Mouse (Mus musculus): ENCODE results near the gene Gm8439.

Gene Gm8439

GRCm38 (mm10) chr4:120588445-120588844, at the start of gene Gm8439:
TSS of gene Gm8439 (plus strand) at chr4:120588745.
- in situ Hi-C loops (cut with MboI; ENCODE audit: low pct_unique_long_range_greater_than_20kb in 1 of 2, low sequenced_read_pairs in 2 of 2, unreplicated experiment in 1 of 2) = no loop called here

GRCm38 (mm10) chr4:120544896-120545295, 43.6 kb upstream of the Gm8439 start:
- in situ Hi-C loops (cut with MboI; ENCODE audit: low pct_unique_long_range_greater_than_20kb in 1 of 2, low sequenced_read_pairs in 2 of 2, unreplicated experiment in 1 of 2) = no loop called here

GRCm38 (mm10) chr4:120556592-120556991, 32.0 kb upstream of the Gm8439 start:
- in situ Hi-C loops (cut with MboI; ENCODE audit: low pct_unique_long_range_greater_than_20kb in 1 of 2, low sequenced_read_pairs in 2 of 2, unreplicated experiment in 1 of 2) = no loop called here

- in situ Hi-C loops (cut with MboI; ENCODE audit: low pct_unique_long_range_greater_than_20kb in 1 of 2, low sequenced_read_pairs in 2 of 2, unreplicated experiment in 1 of 2) = no loop called here
Measured at GRCm38 (mm10) chr4:120565726-120566125, 22.8 kb upstream of the Gm8439 start.

- in situ Hi-C loops (cut with MboI; ENCODE audit: low pct_unique_long_range_greater_than_20kb in 1 of 2, low sequenced_read_pairs in 2 of 2, unreplicated experiment in 1 of 2) = no loop called here
Measured at GRCm38 (mm10) chr4:120568005-120568404, 20.5 kb upstream of the Gm8439 start.

- in situ Hi-C loops (cut with MboI; ENCODE audit: low pct_unique_long_range_greater_than_20kb in 1 of 2, low sequenced_read_pairs in 2 of 2, unreplicated experiment in 1 of 2) = no loop called here
Measured at GRCm38 (mm10) chr4:120569025-120569424, 19.5 kb upstream of the Gm8439 start.

GRCm38 (mm10) chr4:120569486-120570437, 18.8 kb upstream of the Gm8439 start, which contains the start of gene Ctps:
TSS of gene Ctps (minus strand) at chr4:120570276.
- in situ Hi-C loops (cut with MboI; ENCODE audit: low pct_unique_long_range_greater_than_20kb in 1 of 2, low sequenced_read_pairs in 2 of 2, unreplicated experiment in 1 of 2) = no loop called here

GRCm38 (mm10) chr4:120570438-120571069, 18.0 kb upstream of the Gm8439 start:
- in situ Hi-C loops (cut with MboI; ENCODE audit: low pct_unique_long_range_greater_than_20kb in 1 of 2, low sequenced_read_pairs in 2 of 2, unreplicated experiment in 1 of 2) = no loop called here

- in situ Hi-C loops (cut with MboI; ENCODE audit: low pct_unique_long_range_greater_than_20kb in 1 of 2, low sequenced_read_pairs in 2 of 2, unreplicated experiment in 1 of 2) = no loop called here
Measured at GRCm38 (mm10) chr4:120571070-120571464, 17.5 kb upstream of the Gm8439 start.

- in situ Hi-C loops (cut with MboI; ENCODE audit: low pct_unique_long_range_greater_than_20kb in 1 of 2, low sequenced_read_pairs in 2 of 2, unreplicated experiment in 1 of 2) = no loop called here
Measured at GRCm38 (mm10) chr4:120571691-120572090, 16.9 kb upstream of the Gm8439 start.

GRCm38 (mm10) chr4:120580894-120581293, 7.7 kb upstream of the Gm8439 start:
- in situ Hi-C loops (cut with MboI; ENCODE audit: low pct_unique_long_range_greater_than_20kb in 1 of 2, low sequenced_read_pairs in 2 of 2, unreplicated experiment in 1 of 2) = no loop called here

- in situ Hi-C loops (cut with MboI; ENCODE audit: low pct_unique_long_range_greater_than_20kb in 1 of 2, low sequenced_read_pairs in 2 of 2, unreplicated experiment in 1 of 2) = no loop called here
Measured at GRCm38 (mm10) chr4:120581711-120582110, 6.8 kb upstream of the Gm8439 start.

- in situ Hi-C loops (cut with MboI; ENCODE audit: low pct_unique_long_range_greater_than_20kb in 1 of 2, low sequenced_read_pairs in 2 of 2, unreplicated experiment in 1 of 2) = no loop called here
Measured at GRCm38 (mm10) chr4:120586986-120587385, 1.6 kb upstream of the Gm8439 start.

GRCm38 (mm10) chr4:120589070-120589469, 525 bp downstream of the Gm8439 start:
- in situ Hi-C loops (cut with MboI; ENCODE audit: low pct_unique_long_range_greater_than_20kb in 1 of 2, low sequenced_read_pairs in 2 of 2, unreplicated experiment in 1 of 2) = no loop called here

GRCm38 (mm10) chr4:120589815-120590422, 1.4 kb downstream of the Gm8439 start:
- in situ Hi-C loops (cut with MboI; ENCODE audit: low pct_unique_long_range_greater_than_20kb in 1 of 2, low sequenced_read_pairs in 2 of 2, unreplicated experiment in 1 of 2) = loop anchor here (5.0 to 10.0 kb wide), 3 partner anchors 92 to 325 kb away; no protein-coding TSS in a partner anchor

- in situ Hi-C loops (cut with MboI; ENCODE audit: low pct_unique_long_range_greater_than_20kb in 1 of 2, low sequenced_read_pairs in 2 of 2, unreplicated experiment in 1 of 2) = loop anchor here (5.0 to 10.0 kb wide), 3 partner anchors 91 to 324 kb away; no protein-coding TSS in a partner anchor
Measured at GRCm38 (mm10) chr4:120590973-120591372, 2.4 kb downstream of the Gm8439 start.

- in situ Hi-C loops (cut with MboI; ENCODE audit: low pct_unique_long_range_greater_than_20kb in 1 of 2, low sequenced_read_pairs in 2 of 2, unreplicated experiment in 1 of 2) = loop anchor here (10.0 kb wide), 2 partner anchors 89 to 319 kb away; no protein-coding TSS in a partner anchor
Measured at GRCm38 (mm10) chr4:120596210-120596609, 7.7 kb downstream of the Gm8439 start.

GRCm38 (mm10) chr4:120598922-120599321, 10.4 kb downstream of the Gm8439 start:
- in situ Hi-C loops (cut with MboI; ENCODE audit: low pct_unique_long_range_greater_than_20kb in 1 of 2, low sequenced_read_pairs in 2 of 2, unreplicated experiment in 1 of 2) = loop anchor here (10.0 kb wide), 2 partner anchors 86 to 316 kb away; no protein-coding TSS in a partner anchor

GRCm38 (mm10) chr4:120601774-120602173, 13.2 kb downstream of the Gm8439 start:
- in situ Hi-C loops (cut with MboI; ENCODE audit: low pct_unique_long_range_greater_than_20kb in 1 of 2, low sequenced_read_pairs in 2 of 2, unreplicated experiment in 1 of 2) = no loop called here
